Mouse (Mus musculus) neutrophil, adult 59 days (primary cell): ENCODE results near the gene Casc4. TPM values are rescaled to one million over a fixed set of nuclear protein-coding genes. Genes with fewer than 3 reads are reported as not detected.

ENCODE experiments used
- total RNA-seq, 2 experiments: library from RNA; stranded (reverse); gene quantifications; 1 replicate in 1 of 2; 2 replicates in 1 of 2; pipeline ENCODE4 v1.2.4; 2023

Casc4 gene
- under 1 TPM; 0.58 to 0.77 TPM for total RNA-seq

GRCm38 (mm10) chr2:121866632-121867050 lies at the start of gene Casc4:
Gene Casc4, plus strand, starts transcription at chr2:121866970.

GRCm38 (mm10) chr2:121955765-121956223 lies 89.0 kb downstream of the Casc4 start, which contains the start of the genes Ctdspl2 and Mageb3:
Gene Ctdspl2, plus strand, starts transcription at chr2:121956001.
Gene Mageb3, minus strand, starts transcription at chr2:121956092.

Other genes starting within 250 kb of the Casc4 start
- not detected for gene Frmd5, start 59.9 kb upstream of the Casc4 start, total RNA-seq
- 10 to 100 TPM; 24.0 to 26.0 TPM for gene Ctdspl2, start 89.0 kb downstream of the Casc4 start, total RNA-seq
- not detected for gene Mageb3, start 89.1 kb downstream of the Casc4 start, total RNA-seq
- 10 to 100 TPM; 19.5 to 20.9 TPM for gene Eif3j1, start 161.6 kb downstream of the Casc4 start, total RNA-seq